Mouse (Mus musculus) v-Abl transformed pro-B cells (cell line): ENCODE measurements at regions not wholly inside any gene's neighbourhood (a gene's known extent, or its start where the extent isn't known, plus 50 kb on each side); places are given as distances from the start of the nearest gene placed in this dataset.

ENCODE experiments used
- in situ Hi-C, 2 experiments: fragments of 400-800 bp; cut with MboI; formaldehyde crosslinking; loops; one replicate each; pipeline ENCODE4 v1.15.1; 2025; ENCODE audit not compliant: unreplicated experiment in 2 of 2

DNA sequence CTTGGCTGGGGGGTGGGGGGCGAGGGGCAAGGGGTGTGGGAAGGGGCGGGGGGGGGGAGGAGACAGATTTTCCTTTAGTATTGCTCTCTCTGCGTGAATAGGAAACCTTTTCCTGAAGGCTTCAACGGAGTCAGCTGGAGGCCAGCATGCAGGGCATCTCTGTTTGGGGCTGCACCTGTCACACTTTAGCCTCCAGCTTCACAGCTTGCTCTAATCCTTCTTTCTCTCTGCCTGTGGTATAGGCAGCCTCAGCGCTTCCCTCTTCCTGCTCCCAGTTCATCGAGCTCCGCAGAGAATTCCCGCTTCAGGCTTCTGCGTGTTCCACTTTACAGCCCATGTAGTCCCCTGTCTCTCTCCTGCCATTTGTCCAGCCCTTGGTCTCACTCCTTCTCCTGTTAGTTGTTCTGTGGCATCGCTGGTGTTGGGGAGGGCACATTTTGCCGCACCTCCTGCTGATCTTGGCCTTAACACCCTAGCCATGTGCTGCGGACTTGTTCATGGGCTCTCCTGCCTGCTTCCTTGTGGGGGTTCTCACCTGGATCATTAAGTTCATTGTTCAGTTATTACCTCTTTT is 51.7 kb upstream of the Jph4 start:
- in situ Hi-C loops: loop anchor here in 1 of 2 experiments (25.0 kb wide), 1 partner anchor 294 kb away; no protein-coding TSS in a partner anchor

DNA sequence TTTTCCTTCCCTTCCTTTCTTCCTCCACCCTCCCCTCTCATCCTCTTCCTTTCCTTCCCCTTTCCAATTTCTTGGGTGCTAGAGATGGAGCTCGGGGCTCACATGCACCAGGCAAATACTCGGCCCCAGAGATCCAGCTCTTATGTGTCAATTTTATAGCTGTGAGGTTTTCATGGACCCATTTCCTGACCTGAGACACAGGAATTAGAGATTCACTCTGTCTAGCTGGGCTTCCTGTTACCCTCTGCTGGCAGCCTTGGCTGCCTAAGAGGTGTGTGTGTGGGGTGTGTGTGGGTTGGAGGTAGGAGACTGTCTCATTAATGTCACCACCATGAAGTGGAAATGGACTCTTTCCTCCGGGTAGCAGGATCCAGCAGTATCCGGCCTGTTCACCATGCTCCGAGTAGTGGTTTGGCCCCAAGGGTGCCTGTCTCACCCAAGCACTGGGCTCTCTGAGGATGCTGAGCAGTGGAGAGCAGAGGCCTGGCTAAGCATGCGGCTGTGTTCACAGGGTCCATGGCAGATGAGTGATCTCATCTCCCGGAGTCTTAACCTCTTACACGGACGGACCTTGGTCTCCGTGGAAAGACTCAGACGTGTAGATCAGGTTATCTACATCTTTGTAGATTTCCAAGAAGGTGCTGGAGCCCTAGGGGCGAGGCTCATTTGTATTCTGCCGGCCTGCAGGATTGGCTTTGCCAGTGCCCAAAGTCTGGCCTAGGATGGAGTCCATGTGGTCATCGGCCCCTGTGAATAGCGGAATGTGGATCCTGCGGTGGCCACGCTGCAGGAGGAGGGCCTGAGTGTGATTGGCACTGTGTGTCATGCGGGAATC is 52.5 kb upstream of the Jph4 start:
- in situ Hi-C loops: loop anchor here in 1 of 2 experiments (25.0 kb wide), 1 partner anchor 293 kb away; no protein-coding TSS in a partner anchor

- in situ Hi-C loops: loop anchor here in 1 of 2 experiments (25.0 kb wide), 1 partner anchor 293 kb away; no protein-coding TSS in a partner anchor
Measured at GRCm38 (mm10) chr14:55169856-55170117, 52.0 kb upstream of the Dhrs2 start.

GRCm38 (mm10) chr14:55171311-55172049 is 50.3 kb upstream of the Dhrs2 start:
- in situ Hi-C loops: loop anchor here in 1 of 2 experiments (25.0 kb wide), 1 partner anchor 291 kb away; no protein-coding TSS in a partner anchor
